Mouse (Mus musculus) cortical plate, adult 2 months (tissue): ENCODE measurements around the gene Gm5142.

ENCODE experiments used
- CTCF ChIP-seq: fragments of 200-500 bp; IDR thresholded peaks from 2 replicates; pipeline ENCODE4 v1.5.1; 2011; ENCODE audit warnings: mild to moderate bottlenecking, control low read depth, low read length; ENCODE audit not compliant: insufficient read depth; ENCODE audit errors: extremely low read depth
- POLR2A ChIP-seq: fragments of 200-500 bp; IDR thresholded peaks from 2 replicates; pipeline ENCODE4 v1.6.1; 2011; ENCODE audit warnings: mild to moderate bottlenecking, low read length, control low read depth; ENCODE audit not compliant: insufficient read depth; ENCODE audit errors: extremely low read depth

- TF ChIP-seq POLR2A (no peak), CTCF (no peak)
Observed at GRCm38 (mm10) chr14:59205461-59205860, 26.9 kb upstream of the Gm5142 start.
